Mouse (Mus musculus) small intestine, adult 2 months (tissue): ENCODE results near the gene Adcy10. TPM values are rescaled to one million over a fixed set of nuclear protein-coding genes. Genes with fewer than 3 reads are reported as not detected.

Source experiments
- H3K27ac ChIP-seq: fragments of 200-500 bp; 2 replicates; pipeline ENCODE4 v1.5.1; 2012; ENCODE audit warnings: low read depth, low read length, control low read depth, inconsistent platforms; ENCODE audit not compliant: insufficient read depth
- H3K27me3 ChIP-seq: fragments of 200-500 bp; 2 replicates; pipeline ENCODE4 v1.6.1; 2012; ENCODE audit warnings: mild to moderate bottlenecking, moderate library complexity, low read length, inconsistent platforms; ENCODE audit not compliant: control insufficient read depth, insufficient read depth
- H3K36me3 ChIP-seq: fragments of 200-500 bp; 2 replicates; pipeline ENCODE4 v1.6.1; 2012; ENCODE audit warnings: mild to moderate bottlenecking, low read length, control low read depth, inconsistent platforms; ENCODE audit not compliant: control insufficient read depth, insufficient read depth
- H3K4me1 ChIP-seq: fragments of 200-500 bp; 2 replicates; pipeline ENCODE4 v1.6.1; 2012; ENCODE audit warnings: low read length, inconsistent platforms, mixed read lengths; ENCODE audit not compliant: control insufficient read depth, insufficient read depth, insufficient read length
- H3K4me3 ChIP-seq: fragments of 200-500 bp; 2 replicates; pipeline ENCODE4 v1.5.1; 2012; ENCODE audit warnings: low read depth, mild to moderate bottlenecking, control low read depth, inconsistent platforms, low read length, moderate library complexity
- CTCF ChIP-seq: fragments of 200-500 bp; IDR thresholded peaks from 2 replicates; pipeline ENCODE4 v1.5.1; 2012; ENCODE audit warnings: low read depth, mild to moderate bottlenecking, control low read depth, inconsistent platforms, low read length, moderate library complexity, mixed read lengths; ENCODE audit not compliant: insufficient replicate concordance, insufficient read length; ENCODE audit errors: extremely low read depth
- POLR2A ChIP-seq: fragments of 200-500 bp; IDR thresholded peaks from 2 replicates; pipeline ENCODE4 v1.6.1; 2012; ENCODE audit warnings: low read depth, mild to moderate bottlenecking, control low read depth, inconsistent platforms, low read length, moderate library complexity
- WGBS: fragments of 180-500 bp; shearing (Covaris S2); methylation state at CpG from one replicate; pipeline ENCODE4 v1.1.7; 2018; 5-methylcytosine and 5-hydroxymethylcytosine counted together
- polyA plus RNA-seq: library from polyadenylated mRNA; depleted of rRNA; stranded (reverse); fragments of >200 nt; gene quantifications from 2 replicates; pipeline ENCODE4 v1.2.3, GENCODE M21; 2012

The Adcy10 gene
- polyA plus RNA-seq, 1 experiment, result not detected

DNA sequence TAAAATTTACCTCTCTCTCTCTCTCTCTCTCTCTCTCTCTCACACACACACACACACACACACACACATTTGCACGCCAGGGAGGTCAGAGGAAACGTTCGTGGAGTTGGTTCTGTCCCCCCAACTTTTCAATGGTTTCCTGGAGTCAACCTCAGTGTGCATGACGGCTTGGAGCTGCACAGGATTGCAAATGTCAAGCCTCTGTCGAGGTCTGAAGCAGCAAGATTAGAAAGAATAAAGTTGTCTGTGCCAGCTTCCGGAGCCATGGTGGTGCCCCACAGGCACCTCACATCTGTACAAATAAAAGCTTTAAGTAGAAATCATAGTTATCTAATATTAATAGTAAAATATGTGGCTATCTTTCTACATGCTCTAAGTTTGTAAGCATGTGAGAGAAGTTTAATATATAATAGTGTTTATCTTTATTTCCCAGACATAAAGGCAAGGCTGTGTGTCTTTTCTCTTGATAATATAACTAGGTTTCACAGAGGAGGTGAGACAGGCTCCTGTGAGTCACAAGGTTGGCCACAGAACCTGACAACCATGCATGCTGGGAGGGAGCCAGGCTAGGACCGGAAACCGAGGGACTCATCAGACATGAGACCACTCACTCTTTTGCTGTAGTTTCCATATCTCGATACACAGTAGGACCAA lies 91.6 kb downstream of the Adcy10 start:
- no peaks in the 10 kb centered on the region for H3K4me1 ChIP-seq
- no peaks in the 10 kb centered on the region for H3K27me3 ChIP-seq
- no peak overlapping the region for H3K4me3 ChIP-seq
- no peaks in the 10 kb centered on the region for H3K36me3 ChIP-seq
- WGBS, result 64% methylated on average over 9 of the region's 9 CpGs
- H3K27ac ChIP-seq, result no peak overlapping the region
- TF ChIP-seq CTCF (no peak), POLR2A (no peak)

DNA sequence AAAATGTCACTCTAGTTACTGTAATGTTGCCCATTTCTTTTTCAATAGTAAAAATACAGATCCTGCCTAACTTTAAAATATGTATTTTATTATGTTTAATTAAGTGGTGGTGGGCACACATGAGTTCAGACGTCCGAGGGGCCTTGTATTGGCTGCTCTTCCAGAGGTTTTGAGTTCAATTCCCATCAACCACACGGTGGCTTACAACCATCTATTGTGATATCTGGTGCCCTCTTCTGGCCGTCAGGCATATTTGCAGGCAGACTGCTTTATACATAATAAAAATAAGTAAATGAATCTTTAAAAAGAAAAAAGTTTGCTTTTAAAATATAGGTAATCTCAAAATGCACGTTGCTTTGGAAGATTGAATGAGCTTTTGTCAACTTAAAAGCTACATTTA lies 94.3 kb downstream of the Adcy10 start:
- H3K27ac ChIP-seq, result no peak overlapping the region
- no peaks in the 10 kb centered on the region for H3K36me3 ChIP-seq
- no peaks in the 10 kb centered on the region for H3K4me1 ChIP-seq
- no peaks in the 10 kb centered on the region for H3K27me3 ChIP-seq
- WGBS, result 54% methylated on average over 5 of the region's 5 CpGs
- TF ChIP-seq CTCF (peak; percentile 54; the same call in 1 of the 2 replicates), POLR2A (no peak)
- no peak overlapping the region for H3K4me3 ChIP-seq

DNA sequence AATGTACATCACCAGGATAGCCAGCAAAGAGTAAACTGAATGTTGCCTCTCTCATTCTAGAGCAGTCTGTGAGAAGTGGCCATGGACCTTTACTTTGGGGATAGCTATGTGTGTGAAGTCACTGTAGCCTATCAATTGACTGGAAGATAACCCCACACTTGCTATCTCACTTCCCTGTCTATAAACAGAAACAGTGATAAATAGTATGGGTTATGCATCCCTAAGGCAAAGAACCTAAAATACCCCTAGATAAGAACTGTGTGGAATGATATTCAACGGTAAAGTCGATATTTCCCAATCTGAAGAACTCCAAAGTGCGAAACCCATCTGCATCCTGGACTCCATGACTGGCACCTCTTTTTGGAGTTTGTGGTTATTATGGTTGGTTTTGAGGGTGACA lies 96.3 kb downstream of the Adcy10 start:
- Histone ChIP-seq H3K36me3 (no peaks in the 10 kb centered on the region), H3K4me3 (no peak overlapping the region), H3K27ac (no peak overlapping the region), H3K4me1 (no peaks in the 10 kb centered on the region), H3K27me3 (no peaks in the 10 kb centered on the region)
- 70% methylated on average over 3 of the region's 3 CpGs for WGBS
- TF ChIP-seq CTCF (no peak), POLR2A (no peak)

DNA sequence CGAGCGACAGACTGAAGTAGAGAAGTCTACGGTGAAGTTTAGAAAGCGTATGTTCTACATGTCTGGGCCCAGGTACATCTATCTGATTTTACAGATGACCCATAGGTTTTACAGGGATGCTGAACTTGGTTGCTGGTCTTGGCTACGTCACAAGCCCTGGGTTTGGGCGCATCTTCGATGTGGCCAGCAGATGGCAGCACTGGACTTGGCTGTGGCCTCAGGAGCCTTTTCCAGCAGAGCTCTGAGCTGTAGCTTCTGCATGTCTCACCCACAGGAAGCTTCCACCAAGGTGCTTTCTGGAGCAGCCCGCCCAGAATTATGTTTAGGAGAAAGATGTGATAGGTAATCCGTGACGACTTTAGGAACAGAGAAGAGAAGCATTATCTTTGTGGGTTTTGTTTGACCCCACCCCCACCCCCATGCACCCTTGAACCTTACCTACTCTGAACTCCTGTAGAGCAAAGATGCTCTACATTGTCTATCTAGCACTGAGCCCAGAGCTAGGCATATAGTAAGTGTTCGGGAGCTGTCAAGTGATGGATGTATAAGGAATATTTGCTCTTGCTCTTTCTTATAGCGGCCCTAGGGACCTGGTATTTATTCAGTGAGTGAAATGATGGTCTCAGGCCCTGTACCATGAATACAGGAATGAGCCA lies 98.7 kb downstream of the Adcy10 start:
- no peak overlapping the region for H3K4me3 ChIP-seq
- no peaks in the 10 kb centered on the region for H3K4me1 ChIP-seq
- H3K27ac ChIP-seq, result no peak overlapping the region
- no peaks in the 10 kb centered on the region for H3K36me3 ChIP-seq
- 25% methylated on average over 12 of the region's 12 CpGs for WGBS
- no peaks in the 10 kb centered on the region for H3K27me3 ChIP-seq
- TF ChIP-seq CTCF (peak; percentile 96), POLR2A (no peak)

DNA sequence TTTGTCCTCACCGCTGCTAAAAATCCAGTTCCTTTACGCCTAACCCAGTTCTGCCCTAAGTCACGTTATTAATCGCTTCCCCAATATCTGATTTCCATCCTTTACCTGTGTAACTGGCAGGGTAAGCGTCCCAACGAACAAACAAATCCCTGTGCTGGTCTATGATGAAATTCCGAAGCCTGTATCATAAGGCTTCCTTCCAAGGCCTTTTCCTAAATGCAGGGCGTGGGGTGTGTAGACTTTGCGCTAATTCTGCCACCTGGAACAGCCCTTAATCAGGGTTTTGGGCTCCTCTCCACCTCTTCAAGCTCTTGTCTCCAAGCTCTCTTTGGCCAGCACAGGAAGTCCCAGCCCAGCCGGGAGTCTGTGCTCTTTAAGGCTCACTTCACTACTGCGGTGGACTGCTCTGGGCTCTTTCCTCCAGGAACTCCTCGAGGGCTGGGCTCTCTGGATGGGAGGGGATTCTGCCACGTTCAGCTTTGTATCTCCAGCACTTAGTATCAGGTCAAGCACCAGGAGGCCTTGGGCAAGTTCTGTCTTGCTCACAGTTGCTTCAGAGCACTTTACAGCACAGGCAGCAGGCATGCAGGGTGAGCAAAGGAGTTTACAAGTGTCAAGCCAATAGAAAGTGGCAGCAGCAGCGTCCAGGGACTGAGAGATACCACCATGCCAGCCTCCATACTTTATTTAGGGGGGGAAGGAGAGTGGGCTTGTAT lies 100.6 kb downstream of the Adcy10 start:
- H3K27ac ChIP-seq, result no peak overlapping the region
- H3K36me3 ChIP-seq, result no peaks in the 10 kb centered on the region
- H3K4me3 ChIP-seq, result no peak overlapping the region
- H3K27me3 ChIP-seq, result no peaks in the 10 kb centered on the region
- H3K4me1 ChIP-seq, result no peaks in the 10 kb centered on the region
- 58% methylated on average over 14 of the region's 14 CpGs for WGBS
- TF ChIP-seq POLR2A, result no peak
- no peak for TF ChIP-seq CTCF

DNA sequence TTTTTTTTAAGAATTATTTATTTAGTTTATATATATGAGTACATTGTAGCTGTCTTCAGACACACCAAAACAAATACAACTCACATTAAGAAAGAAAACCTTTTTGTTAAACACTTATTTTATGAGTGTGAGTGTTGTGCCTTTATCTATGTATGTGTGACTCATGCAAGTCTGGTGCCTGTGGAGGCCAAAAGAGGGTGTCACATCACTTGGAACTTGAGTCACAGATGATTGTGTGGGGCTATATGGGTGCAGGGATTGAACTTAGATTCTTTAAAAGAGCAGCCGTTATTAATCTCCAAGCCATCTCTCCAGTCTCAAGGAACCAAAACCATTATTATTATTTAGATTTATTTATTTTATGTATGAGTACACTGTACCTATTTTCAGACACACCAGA lies 101.4 kb downstream of the Adcy10 start:
- WGBS, result 39% methylated on average over 1 of the region's 1 CpGs
- Histone ChIP-seq H3K27ac (no peak overlapping the region), H3K27me3 (no peaks in the 10 kb centered on the region), H3K4me1 (no peaks in the 10 kb centered on the region), H3K4me3 (no peak overlapping the region), H3K36me3 (no peaks in the 10 kb centered on the region)
- TF ChIP-seq POLR2A (no peak), CTCF (no peak)

DNA sequence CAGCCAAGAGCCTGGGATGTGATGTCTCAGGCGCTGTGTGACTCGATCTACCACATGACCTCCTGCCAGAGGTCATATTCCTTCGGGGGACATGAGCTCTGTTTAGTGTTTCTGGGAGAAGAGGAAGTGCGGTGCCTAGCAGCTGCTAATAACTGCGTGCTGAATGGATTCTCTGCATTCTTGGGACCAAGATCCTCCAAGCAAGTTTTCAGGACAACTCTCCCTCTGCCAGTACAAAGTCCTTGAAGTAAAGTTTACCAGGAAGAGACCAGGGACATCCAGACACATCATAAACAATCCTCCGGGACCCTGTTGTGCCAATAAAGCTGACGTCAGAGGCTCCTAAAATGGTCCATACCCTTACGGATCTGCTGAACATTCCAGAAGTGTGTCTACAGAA lies 102.9 kb downstream of the Adcy10 start:
- Histone ChIP-seq H3K4me3 (no peak overlapping the region), H3K4me1 (no peaks in the 10 kb centered on the region), H3K27ac (no peak overlapping the region), H3K27me3 (no peaks in the 10 kb centered on the region), H3K36me3 (0 out of 2 replicates have a peak, but pooled peaks cover under 1% of the 10 kb centered on the region)
- 51% methylated on average over 8 of the region's 8 CpGs for WGBS
- TF ChIP-seq CTCF (no peak), POLR2A (no peak)
